Mouse (Mus musculus) intestine, embryonic 16.5 days (tissue): Measurements from ENCODE around the gene Myo10. TPM values are rescaled to one million over a fixed set of nuclear protein-coding genes. Genes with fewer than 3 reads are reported as not detected.

Experiments
- ATAC-seq: fragments of 200-750 bp; cut with Nextera tagmentation; 2 replicates; pipeline ENCODE4 v1.8.0; 2017; ENCODE audit warnings: moderate TSS enrichment, moderate library complexity
- H3K27ac ChIP-seq: fragments of 300-500 bp; sonication (generic); 2 replicates; pipeline ENCODE4 v1.5.1; 2014; ENCODE audit warnings: mild to moderate bottlenecking, low read length
- H3K27me3 ChIP-seq: fragments of 300-500 bp; sonication (generic); replicated peaks from 2 replicates; pipeline ENCODE4 v1.6.1; 2014; ENCODE audit warnings: low read length, control low read depth, mixed read lengths; ENCODE audit not compliant: control insufficient read depth, insufficient read depth
- H3K36me3 ChIP-seq: fragments of 300-500 bp; sonication (generic); 2 replicates; pipeline ENCODE4 v1.6.1; 2014; ENCODE audit warnings: low read length, control low read depth; ENCODE audit not compliant: control insufficient read depth, insufficient read depth
- H3K4me1 ChIP-seq: fragments of 300-500 bp; sonication (generic); 2 replicates; pipeline ENCODE4 v1.6.1; 2014; ENCODE audit warnings: low read length, control low read depth, mixed read lengths; ENCODE audit not compliant: control insufficient read depth, insufficient read depth
- H3K4me2 ChIP-seq: fragments of 300-500 bp; sonication (generic); 2 replicates; pipeline ENCODE4 v1.6.1; 2014; ENCODE audit warnings: low read depth, low read length, control low read depth
- H3K4me3 ChIP-seq: fragments of 300-500 bp; sonication (generic); 2 replicates; pipeline ENCODE4 v1.5.1; 2014; ENCODE audit warnings: mild to moderate bottlenecking, low read length
- H3K9ac ChIP-seq: fragments of 300-500 bp; sonication (generic); 2 replicates; pipeline ENCODE4 v1.6.1; 2014; ENCODE audit warnings: low read depth, low read length
- H3K9me3 ChIP-seq: fragments of 300-500 bp; sonication (generic); 2 replicates; pipeline ENCODE4 v1.6.1; 2016; ENCODE audit warnings: low read length, control low read depth; ENCODE audit not compliant: control insufficient read depth
- WGBS: fragments of 180-500 bp; shearing (Covaris S2); extraction: QIAGEN DNeasy Blood & Tissue Kit; methylation state at CpG from one replicate; pipeline ENCODE4 v1.1.7; 2014; 5-methylcytosine and 5-hydroxymethylcytosine counted together
- polyA plus RNA-seq: library from polyadenylated mRNA; unstranded; fragments of >200 nt; fragmentation: Nextera tagmentation; extraction: Ambion mirVana; gene quantifications from 2 replicates; pipeline ENCODE4 v1.2.1, GENCODE M21; 2015

Gene Myo10
- polyA plus RNA-seq, 1 experiment from 2014 or later = 17.7 TPM

DNA sequence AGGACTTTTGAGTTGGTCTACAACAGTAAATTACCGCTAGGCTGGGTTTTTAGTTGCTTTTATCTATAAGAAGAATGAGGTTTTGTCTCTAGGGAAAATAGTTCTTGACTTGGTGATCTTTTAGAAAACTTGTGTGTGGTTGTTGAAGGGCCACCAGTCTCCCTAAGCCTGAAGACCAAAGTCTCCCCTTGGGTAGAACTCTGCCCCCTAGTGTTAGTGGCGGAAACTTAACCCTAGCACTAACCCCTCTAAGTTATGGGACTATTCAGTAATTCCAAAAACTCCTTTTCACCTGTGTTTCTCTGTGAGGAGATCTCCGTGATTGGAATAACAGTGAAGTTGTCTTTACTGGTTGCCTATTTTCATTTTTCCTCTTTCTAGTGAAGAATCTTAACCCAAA is 1.9 kb downstream of the Myo10 start:
- no peak overlapping the region for H3K27ac ChIP-seq
- H3K9me3 ChIP-seq = no peaks in the 10 kb centered on the region
- H3K4me3 ChIP-seq = peak overlapping the region; percentile 73
- H3K27me3 ChIP-seq = no peaks in the 10 kb centered on the region
- no peaks in the 10 kb centered on the region for H3K36me3 ChIP-seq
- no peak overlapping the region for H3K9ac ChIP-seq
- peak overlapping the region; percentile 57 for H3K4me2 ChIP-seq
- no peak for ATAC-seq
- WGBS = 45% methylated on average over 3 of the region's 3 CpGs
- peaks cover 19% of the 10 kb centered on the region for H3K4me1 ChIP-seq

DNA sequence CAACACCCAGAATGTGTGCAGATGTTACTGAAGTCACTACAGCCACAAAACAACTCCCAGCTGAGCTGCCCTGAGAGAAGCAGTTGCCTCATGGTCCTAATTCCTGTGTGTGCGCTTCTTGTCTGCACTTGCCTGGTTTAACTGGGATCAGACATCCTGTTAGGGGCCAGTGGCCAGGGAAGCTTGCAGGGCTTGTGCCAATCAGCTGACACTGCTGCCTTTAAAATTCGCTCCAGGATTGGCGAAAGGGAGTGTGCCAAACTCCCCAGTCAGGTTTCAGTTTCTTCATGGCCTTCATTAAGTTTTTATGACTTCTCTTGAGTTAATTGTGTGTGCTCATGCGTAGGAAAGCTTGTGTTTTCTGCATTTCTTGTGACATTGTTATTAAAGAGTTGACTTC is 3.1 kb downstream of the Myo10 start:
- Histone ChIP-seq H3K27ac (peak overlapping the region; percentile 25; the same call in 1 of the 2 replicates), H3K4me2 (peak overlapping the region; percentile 36; the same call in 1 of the 2 replicates), H3K36me3 (no peaks in the 10 kb centered on the region), H3K27me3 (no peaks in the 10 kb centered on the region), H3K4me1 (peaks cover 20% of the 10 kb centered on the region), H3K9ac (0 out of 2 replicates have a peak overlapping the region, but pooled peaks have one; percentile 5), H3K9me3 (no peaks in the 10 kb centered on the region), H3K4me3 (0 out of 2 replicates have a peak overlapping the region, but pooled peaks have one; percentile 2)
- ATAC-seq = no peak
- WGBS = 59% methylated on average over 4 of the region's 4 CpGs

DNA sequence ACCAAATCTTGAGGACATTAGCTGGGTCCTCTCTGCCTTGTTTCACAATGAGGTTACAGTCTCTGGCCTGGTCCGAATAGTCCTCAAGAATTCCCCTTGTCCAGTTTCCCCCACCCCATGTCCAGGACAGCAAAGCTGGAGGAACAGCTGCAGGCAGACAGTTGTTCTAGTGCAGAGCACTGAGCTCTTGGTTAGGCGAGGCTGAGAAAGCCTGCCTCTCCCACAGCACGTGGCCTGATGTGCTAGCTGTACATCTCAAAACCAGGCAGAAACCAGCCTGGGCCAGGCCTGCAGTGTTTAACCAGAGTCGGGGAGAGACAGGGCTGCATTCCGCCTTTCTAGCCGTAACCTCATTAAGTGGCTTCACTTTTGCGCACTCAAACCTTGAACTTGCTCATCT is 4.7 kb downstream of the Myo10 start:
- 70% methylated on average over 7 of the region's 7 CpGs for WGBS
- peaks cover 27% of the 10 kb centered on the region for H3K4me1 ChIP-seq
- H3K4me3 ChIP-seq = no peak overlapping the region
- H3K9me3 ChIP-seq = no peaks in the 10 kb centered on the region
- H3K36me3 ChIP-seq = no peaks in the 10 kb centered on the region
- no peak overlapping the region for H3K9ac ChIP-seq
- ATAC-seq = no peak
- no peaks in the 10 kb centered on the region for H3K27me3 ChIP-seq
- H3K4me2 ChIP-seq = no peak overlapping the region
- H3K27ac ChIP-seq = no peak overlapping the region

DNA sequence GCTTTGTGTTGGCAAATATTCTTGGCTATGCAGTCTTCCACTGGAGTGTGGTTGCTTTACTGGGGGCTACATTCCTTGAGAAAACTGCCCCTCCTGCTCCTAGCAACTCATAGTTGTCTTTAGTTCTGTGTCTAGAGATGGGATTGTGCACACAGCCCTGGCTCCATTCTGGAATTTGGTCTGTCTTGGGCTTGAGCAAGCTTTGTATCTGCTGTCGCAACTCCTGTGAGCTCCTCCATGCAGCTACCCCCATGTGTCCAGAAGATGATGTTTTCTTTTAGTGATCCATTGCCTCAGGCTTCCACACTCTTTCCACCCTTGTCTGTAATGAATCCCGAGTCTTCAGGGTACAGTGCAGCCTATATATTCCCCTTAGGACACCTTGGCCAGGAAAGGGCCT is 5.9 kb downstream of the Myo10 start:
- H3K4me1 ChIP-seq = peaks cover 35% of the 10 kb centered on the region
- H3K4me2 ChIP-seq = no peak overlapping the region
- no peak overlapping the region for H3K27ac ChIP-seq
- no peaks in the 10 kb centered on the region for H3K9me3 ChIP-seq
- ATAC-seq = no peak
- no peaks in the 10 kb centered on the region for H3K36me3 ChIP-seq
- no peak overlapping the region for H3K4me3 ChIP-seq
- no peak overlapping the region for H3K9ac ChIP-seq
- 96% methylated on average over 2 of the region's 2 CpGs for WGBS
- H3K27me3 ChIP-seq = no peaks in the 10 kb centered on the region

DNA sequence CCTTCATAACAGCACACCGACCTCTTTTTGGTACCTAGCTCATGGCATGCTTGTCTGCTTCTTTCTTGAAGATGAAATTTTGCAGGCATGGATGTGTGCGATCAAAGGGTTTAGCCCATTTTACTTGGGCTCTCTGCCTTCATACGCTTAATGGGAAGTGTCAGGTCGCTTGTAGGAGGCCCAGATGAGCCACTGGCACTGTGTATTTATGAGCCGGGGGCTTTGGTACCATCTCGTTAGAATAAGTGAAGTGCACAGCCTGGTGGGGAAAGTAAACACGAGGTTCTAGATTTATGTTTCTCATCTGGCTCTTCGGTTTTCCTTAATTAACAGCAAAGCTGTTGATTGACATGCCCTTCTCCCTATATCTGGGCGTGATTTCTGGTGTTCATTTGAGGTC is 8.4 kb downstream of the Myo10 start:
- Histone ChIP-seq H3K9me3 (no peaks in the 10 kb centered on the region), H3K9ac (no peak overlapping the region), H3K4me3 (no peak overlapping the region), H3K4me2 (no peak overlapping the region), H3K4me1 (peaks cover 39% of the 10 kb centered on the region), H3K27ac (no peak overlapping the region), H3K27me3 (no peaks in the 10 kb centered on the region), H3K36me3 (no peaks in the 10 kb centered on the region)
- no peak for ATAC-seq
- WGBS = 67% methylated on average over 9 of the region's 9 CpGs

DNA sequence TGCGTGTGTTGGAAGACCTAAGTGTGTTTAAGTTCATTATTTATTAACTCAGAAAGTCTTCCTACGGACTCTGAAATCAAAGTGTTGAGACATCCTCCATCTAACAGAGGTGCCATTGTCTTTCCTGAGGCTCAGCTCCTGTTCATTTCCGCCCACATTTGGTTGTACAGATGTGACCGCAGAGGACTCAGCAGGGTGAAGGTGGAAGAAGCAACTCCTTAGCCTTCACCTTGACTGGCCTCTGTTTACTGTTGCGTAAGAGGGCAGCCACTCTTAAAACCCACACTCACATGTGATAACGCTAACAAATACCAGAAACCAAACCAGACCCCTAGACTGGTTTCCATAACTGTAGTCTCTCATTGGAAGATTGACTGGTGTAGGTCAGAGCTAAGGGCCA is 9.0 kb downstream of the Myo10 start:
- Histone ChIP-seq H3K9ac (no peak overlapping the region), H3K4me3 (no peak overlapping the region), H3K4me1 (peaks cover 44% of the 10 kb centered on the region), H3K36me3 (no peaks in the 10 kb centered on the region), H3K27me3 (no peaks in the 10 kb centered on the region), H3K4me2 (no peak overlapping the region), H3K27ac (0 out of 2 replicates have a peak overlapping the region, but pooled peaks have one; percentile 17), H3K9me3 (no peaks in the 10 kb centered on the region)
- peak; percentile 36 for ATAC-seq
- WGBS = 64% methylated on average over 6 of the region's 6 CpGs

DNA sequence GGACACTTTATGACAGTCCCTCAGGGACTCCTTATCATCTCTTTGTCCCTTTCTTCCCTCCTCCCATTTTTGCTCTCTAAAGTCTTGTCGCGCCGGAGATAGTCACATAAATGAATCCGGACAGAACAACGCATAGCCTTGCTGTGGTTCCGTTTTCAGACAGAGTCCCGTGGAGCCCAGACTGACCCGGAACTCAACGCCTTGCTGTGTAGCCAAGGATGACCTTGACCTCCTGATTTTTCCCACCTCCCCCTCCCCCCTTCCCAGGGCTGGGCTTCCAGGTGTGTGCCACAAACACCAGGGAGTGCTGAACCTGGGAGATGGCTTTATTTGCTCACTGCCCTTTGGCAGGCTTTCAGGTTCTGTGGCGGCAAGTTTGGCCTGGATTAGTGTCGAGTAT is 10.6 kb downstream of the Myo10 start:
- Histone ChIP-seq H3K27me3 (no peaks in the 10 kb centered on the region), H3K4me3 (no peak overlapping the region), H3K36me3 (no peaks in the 10 kb centered on the region), H3K4me1 (peaks cover 46% of the 10 kb centered on the region), H3K4me2 (0 out of 2 replicates have a peak overlapping the region, but pooled peaks have one; percentile 5), H3K9ac (no peak overlapping the region), H3K9me3 (no peaks in the 10 kb centered on the region), H3K27ac (peak overlapping the region; percentile 36)
- ATAC-seq = peak; percentile 16; the same call in 1 of the 2 replicates
- WGBS = 63% methylated on average over 11 of the region's 11 CpGs

DNA sequence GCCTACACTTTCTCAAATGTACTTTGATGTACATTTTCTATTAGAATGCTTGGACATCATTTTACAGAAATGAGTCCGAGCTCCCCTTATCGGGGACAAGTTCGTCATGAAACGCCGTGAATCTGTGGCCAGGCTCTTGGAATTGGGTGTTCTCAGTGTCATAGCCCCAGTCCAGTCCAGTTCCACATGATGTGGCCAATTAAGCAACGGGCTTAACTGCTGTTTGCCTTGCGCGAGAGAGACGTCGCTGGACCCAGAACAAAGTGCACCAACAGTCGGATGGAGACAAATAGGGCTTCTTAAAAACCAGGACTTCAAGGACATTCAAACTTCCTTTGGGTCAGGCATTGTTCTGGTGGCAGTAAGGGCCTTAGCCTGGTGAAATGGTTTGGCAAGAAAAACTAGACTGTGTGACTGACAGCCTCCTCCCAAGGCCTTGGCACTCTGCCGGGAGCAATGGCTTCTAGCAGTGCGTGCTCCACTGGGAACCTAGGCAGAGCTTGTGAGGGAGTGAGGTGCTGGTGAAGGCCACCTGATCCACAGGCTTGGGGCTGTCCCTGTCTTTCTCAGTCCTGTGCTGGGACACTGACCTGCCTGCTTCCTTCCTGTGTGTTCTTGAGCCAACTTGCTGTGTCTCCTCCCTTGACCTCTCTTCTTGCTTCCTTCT is 11.5 kb downstream of the Myo10 start:
- Histone ChIP-seq H3K27me3 (no peaks in the 10 kb centered on the region), H3K36me3 (no peaks in the 10 kb centered on the region), H3K9ac (no peak overlapping the region), H3K9me3 (no peaks in the 10 kb centered on the region), H3K27ac (no peak overlapping the region), H3K4me1 (peaks cover 48% of the 10 kb centered on the region), H3K4me2 (no peak overlapping the region), H3K4me3 (no peak overlapping the region)
- ATAC-seq = no peak
- WGBS = 84% methylated on average over 13 of the region's 13 CpGs

DNA sequence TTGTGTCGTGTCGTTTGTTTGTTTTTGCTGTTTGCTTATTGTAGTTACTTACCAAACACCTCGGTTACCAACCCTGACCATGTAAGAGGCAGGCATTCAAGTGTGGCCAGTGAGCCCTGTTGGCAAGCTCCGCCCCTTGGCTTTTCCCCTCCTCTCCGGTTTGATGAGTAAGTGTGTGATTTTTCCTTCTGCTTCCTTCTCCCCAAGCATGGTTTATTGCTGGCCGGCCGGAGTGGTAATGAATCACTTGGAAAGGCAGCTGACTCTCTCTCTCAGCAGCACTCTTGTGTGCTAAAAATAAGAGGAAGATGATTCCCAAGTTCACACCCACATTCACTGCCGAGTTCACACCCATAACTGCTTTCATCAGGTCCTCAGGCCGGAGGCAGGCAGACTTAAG is 15.4 kb downstream of the Myo10 start:
- H3K4me3 ChIP-seq = no peak overlapping the region
- H3K9ac ChIP-seq = no peak overlapping the region
- H3K4me1 ChIP-seq = peaks cover 52% of the 10 kb centered on the region
- no peaks in the 10 kb centered on the region for H3K36me3 ChIP-seq
- peak; percentile 71 for ATAC-seq
- no peak overlapping the region for H3K4me2 ChIP-seq
- no peaks in the 10 kb centered on the region for H3K9me3 ChIP-seq
- 41% methylated on average over 9 of the region's 9 CpGs for WGBS
- no peaks in the 10 kb centered on the region for H3K27me3 ChIP-seq
- peak overlapping the region; percentile 39 for H3K27ac ChIP-seq

DNA sequence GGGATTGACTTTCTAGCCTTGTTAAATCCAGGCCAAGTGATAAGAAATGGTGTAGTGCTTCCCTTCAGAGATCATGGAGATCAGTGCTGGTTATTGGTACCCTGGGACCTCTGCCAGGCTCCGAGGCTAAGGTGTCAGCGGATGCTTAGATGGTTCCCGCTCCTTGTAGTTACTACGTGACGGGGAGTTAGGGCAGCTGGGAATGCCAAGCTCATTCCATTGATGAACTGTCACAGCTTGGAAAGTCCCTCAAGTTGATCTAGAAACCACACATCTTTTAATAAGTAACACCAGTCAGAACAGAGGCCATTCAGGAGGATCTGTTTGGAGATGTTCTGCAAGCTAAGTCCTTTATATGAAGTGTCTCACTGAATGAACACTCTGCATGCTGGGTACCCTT is 16.9 kb downstream of the Myo10 start:
- no peak overlapping the region for H3K4me3 ChIP-seq
- no peaks in the 10 kb centered on the region for H3K9me3 ChIP-seq
- H3K36me3 ChIP-seq = no peaks in the 10 kb centered on the region
- H3K27ac ChIP-seq = no peak overlapping the region
- no peak for ATAC-seq
- H3K4me1 ChIP-seq = peaks cover 47% of the 10 kb centered on the region
- H3K9ac ChIP-seq = no peak overlapping the region
- no peaks in the 10 kb centered on the region for H3K27me3 ChIP-seq
- no peak overlapping the region for H3K4me2 ChIP-seq
- 87% methylated on average over 5 of the region's 5 CpGs for WGBS
